Mouse (Mus musculus) brain, embryonic 14.5 days (tissue): ENCODE measurements around the gene Runx2. TPM values are rescaled to one million over a fixed set of nuclear protein-coding genes. Genes with fewer than 3 reads are reported as not detected.

ENCODE experiments used
- DNase-seq: peaks from one replicate; pipeline ENCODE4 v3.0.0-alpha.2; 2011; ENCODE audit warnings: low read depth
- CTCF ChIP-seq: fragments of 200-500 bp; IDR thresholded peaks from 2 replicates; pipeline ENCODE4 v1.5.1; 2012; ENCODE audit warnings: inconsistent platforms, mild to moderate bottlenecking, moderate library complexity, borderline replicate concordance; ENCODE audit not compliant: insufficient read depth, insufficient read length; ENCODE audit errors: extremely low read depth
- POLR2A ChIP-seq: fragments of 200-500 bp; IDR thresholded peaks from 2 replicates; pipeline ENCODE4 v1.6.1; 2012; ENCODE audit warnings: mild to moderate bottlenecking, inconsistent platforms, borderline replicate concordance; ENCODE audit not compliant: poor library complexity, insufficient read depth, insufficient read length, severe bottlenecking; ENCODE audit errors: extremely low read depth
- polyA plus RNA-seq: library from polyadenylated mRNA; depleted of rRNA; stranded (reverse); fragments of >200 nt; gene quantifications from 2 replicates; pipeline ENCODE4 v1.2.3, GENCODE M21; 2012

The Runx2 gene
- polyA plus RNA-seq, 1 experiment: 2.6 TPM

DNA sequence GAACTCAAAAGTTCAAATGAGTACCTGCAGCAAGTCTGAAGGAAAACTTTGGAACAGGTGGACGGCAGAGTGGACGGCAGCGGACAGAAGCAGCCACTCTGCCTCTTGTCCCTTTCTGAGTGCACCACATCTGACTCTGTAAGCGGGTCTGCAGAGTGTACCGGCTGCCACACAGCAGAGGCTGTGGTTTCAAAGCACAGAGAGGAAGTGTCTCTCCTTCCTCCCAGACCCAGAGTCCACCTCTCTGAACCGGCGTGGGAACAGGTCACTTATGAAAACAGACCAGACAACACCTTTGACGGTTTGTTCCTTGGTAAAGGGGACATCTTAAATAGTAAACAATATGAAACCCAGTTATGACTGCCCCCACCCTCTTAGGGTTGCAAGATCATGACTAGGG, 207.2 kb downstream of the Runx2 start:
- no peak for DNase-seq
- TF ChIP-seq POLR2A: no peak
- TF ChIP-seq CTCF: no peak

DNA sequence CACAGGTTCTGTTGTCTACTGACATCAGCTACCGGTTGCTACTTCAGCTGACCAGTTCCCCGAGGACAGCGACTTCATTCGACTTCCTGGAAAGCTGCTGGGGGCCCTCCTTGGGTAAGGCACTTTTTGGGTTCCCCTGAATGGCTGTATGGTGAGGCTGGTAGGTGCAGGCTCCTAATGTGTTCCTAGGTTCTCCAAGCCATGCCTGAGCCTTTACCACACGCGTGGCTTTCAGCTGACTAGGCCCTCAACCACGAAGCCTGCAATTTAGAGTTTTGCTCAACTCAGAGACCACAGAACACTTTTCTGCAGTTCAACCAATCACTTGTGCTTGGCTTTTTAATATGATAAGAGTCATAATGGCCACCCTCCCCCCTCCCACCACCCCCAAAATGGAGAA, 208.4 kb downstream of the Runx2 start:
- no peak for DNase-seq
- TF ChIP-seq CTCF: no peak
- TF ChIP-seq POLR2A: no peak

DNA sequence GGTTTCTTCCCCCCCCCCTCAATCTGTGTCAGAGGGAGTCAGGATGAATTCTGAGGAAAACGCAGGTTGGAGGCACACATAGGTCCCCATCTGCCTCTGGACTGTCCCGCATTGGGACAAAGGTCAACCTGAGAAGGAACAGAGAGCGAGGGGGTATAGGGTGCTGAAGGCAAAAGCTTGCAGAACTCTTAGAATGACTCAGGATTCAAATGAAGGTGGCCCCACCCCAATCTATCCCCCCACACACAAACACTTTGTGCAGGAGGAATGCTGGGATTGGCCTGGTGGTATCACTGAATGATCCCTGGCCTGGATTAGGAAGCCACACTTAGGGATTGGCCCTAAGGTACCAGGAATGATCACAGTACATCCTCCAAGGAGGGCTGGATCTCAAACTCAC, 208.8 kb downstream of the Runx2 start:
- TF ChIP-seq CTCF: no peak
- no peak for TF ChIP-seq POLR2A
- no peak for DNase-seq

DNA sequence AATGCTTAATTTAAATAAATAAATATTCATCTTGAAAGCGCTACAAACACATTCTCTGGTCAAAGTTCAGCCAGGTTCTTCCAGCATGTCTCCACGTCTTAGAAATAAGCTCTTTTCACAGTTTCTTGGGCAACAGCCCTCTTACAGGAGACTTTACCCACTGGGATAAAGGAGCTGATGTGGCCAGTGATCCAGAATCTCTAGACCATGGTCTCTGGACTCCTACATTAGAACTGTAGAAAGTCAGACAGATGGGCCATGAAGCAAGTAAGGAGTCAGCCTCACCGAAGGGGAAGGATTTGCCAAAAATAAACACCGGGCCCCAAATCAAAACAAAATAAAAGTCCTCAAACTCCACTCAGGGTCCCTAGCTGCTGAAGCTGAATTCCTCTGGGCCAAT, 211.4 kb downstream of the Runx2 start:
- TF ChIP-seq POLR2A: no peak

DNA sequence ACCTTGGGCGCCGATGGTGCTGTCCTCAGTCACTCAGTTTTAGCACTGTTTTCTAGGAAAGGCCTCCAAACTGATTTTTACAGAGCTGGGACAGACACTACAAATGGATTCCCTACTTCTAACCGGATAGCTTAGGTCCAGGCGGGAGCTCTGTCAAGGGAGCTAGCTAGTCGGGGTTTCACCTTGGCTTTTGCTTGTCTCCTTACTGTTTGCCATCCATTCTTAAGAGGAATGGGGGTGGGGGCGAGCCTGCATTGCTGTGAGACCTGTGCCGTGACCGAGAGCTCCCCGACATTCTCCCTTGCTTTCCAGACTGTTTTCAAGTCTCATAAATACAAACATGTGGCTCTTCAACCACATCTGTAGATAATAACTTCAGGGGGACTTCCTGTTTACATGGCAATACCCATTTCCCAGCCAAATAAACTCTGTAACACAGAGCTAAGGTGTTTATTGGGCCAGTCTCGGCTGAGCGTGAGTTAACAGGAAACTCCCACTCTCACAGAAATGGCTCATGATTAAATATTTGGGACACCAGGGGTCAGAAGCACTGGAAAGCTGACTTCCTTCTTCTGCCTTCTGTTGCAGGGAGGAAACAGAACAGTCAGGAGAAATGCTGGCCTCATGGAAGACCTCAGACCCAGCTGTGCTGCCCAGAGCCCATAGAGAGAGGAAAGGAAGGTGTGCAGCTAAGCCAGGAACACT, 213.1 kb downstream of the Runx2 start:
- TF ChIP-seq POLR2A: no peak
- no peak for TF ChIP-seq CTCF
- no peak for DNase-seq

More for the DNA sequence above, 211.4 kb downstream of the Runx2 start:
- no peak for DNase-seq

DNA sequence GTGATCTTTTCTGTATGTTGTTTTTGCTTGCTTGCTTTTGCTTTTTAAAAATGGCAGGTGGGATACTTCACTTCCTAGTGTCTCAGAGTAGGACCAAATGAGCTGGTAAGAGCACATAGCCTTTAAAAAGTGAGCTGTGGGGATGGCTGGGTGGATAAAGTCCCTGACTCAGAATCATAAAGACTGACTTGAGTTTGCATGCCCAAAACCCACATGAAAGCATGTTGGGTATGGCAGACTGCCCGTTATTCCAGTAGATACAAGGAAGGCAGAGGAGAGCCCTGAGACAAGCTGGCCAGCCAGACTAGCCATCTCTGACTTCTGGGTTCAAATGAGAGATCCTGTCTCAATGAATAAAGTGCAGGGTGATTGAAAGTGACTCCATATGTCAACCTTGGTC, 214.7 kb downstream of the Runx2 start:
- DNase-seq: no peak
- no peak for TF ChIP-seq POLR2A
- no peak for TF ChIP-seq CTCF

DNA sequence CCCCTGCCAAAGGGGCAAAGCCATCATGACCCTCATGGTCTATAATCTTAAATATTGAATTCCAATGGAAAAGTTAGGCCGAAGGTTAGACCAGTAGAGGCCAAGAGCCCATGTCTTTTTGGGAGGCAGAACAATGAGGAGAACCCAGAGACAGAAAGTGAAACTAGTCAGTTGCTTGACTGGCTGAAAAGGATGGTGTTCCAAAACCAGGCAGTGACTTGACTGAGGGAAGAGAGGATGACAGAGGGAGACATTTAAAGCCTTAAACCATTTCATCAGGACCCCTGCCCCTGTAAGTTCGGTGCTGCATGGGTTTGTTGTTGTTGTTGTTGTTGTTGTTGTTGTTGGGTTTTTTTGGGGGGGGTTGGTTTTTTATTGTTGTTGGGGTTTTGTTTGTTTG, 215.5 kb downstream of the Runx2 start:
- DNase-seq: no peak
- TF ChIP-seq CTCF (no peak), POLR2A (no peak)

DNA sequence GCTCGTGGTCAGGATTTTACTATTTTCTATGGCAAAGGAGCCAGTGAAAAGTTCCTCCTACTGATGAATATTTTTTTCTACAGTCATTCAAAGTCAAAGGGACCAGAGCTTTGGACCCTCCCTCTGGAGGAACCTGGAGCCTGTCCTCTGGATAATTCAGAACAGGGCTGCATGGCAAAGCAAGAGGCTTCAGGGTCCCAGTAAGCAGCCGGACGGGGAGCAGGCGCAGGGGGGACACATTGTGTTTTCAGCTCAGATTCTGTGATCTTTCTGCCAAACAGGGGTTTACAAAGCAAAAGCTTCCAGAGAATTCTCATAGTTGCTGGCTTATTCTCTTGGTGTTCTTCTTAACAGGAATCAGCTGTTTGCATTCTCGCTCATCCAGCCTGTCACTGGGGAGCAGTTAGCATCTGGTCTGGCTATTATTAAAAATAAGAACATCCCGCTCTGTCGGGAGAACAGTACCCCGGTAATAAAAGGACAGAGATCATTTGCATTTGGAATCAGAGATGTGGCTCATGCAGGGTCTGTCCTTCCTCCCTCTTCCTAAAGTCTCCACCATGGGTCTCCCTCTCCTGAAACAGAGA, 216.6 kb downstream of the Runx2 start:
- TF ChIP-seq POLR2A (no peak), CTCF (no peak)
- DNase-seq: peak; percentile 32

DNA sequence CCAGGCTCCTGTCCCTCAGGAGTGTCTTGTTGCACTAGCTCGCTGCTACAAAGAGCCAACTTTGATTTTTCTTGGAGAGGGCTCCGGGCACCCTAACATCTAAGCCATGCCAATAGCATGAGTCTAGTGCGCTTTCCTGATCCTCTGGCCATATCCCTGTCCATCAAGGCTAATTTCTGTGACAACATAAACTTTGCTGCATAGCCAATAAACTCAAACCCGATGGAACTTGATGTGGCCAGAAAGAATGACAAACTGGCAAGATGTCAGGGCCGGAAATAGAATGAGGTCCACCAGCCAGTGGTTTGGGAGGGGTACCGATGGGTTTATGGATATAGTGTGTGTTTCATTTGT, 221.9 kb downstream of the Runx2 start:
- no peak for DNase-seq
- TF ChIP-seq CTCF: no peak
- no peak for TF ChIP-seq POLR2A

DNA sequence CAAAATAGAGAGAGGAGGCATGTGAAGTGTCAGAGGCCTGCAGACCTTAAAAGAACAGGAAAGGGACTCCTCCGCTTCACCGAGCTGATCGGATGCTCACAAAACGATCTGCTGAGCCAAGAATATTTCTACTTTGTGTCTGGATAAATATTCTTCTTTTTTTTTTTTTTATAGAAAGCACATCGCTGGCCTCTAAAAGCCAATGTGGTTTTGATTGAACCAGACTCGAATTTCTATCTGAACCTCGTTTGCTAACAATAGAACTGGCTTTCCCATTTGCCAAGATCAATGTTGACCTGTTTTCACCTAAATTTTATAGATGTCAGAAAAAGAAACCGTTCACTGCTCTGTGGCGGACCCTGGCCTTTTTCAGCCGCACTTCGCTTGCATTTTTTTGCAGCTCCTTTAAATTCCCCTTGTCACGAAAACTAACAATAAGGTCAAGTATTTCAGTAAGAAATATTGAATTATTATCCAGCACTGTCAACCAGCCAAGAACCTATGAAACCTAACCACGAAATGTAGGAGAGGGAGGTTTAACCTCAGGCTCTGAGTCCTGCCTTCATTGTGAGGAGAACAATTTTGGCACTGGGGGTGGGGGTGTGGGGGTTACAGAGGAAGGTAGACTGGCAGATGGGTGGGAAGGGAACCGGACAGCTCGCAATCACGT, 222.4 kb downstream of the Runx2 start:
- no peak for DNase-seq
- TF ChIP-seq CTCF (no peak), POLR2A (no peak)

DNA sequence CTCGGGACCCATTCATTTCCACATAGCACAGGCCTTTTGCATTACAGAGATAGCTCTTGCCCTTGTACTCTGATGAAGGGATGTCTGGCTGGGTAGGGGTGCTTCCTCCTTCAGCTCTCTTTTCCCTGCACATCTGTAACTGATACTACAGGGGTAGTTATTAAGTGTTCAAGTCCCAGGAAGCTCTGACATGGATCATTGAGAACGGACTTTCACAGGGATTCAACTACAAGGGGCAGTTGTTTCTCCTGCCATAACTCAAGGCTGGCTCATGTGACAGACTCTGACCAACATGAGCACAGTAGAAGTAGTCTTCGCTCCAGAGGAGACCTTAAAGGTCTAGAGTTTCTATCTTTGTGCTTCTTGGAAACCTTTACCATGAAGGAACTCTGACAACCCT, 226.1 kb downstream of the Runx2 start:
- no peak for DNase-seq
- TF ChIP-seq POLR2A: no peak
- no peak for TF ChIP-seq CTCF

DNA sequence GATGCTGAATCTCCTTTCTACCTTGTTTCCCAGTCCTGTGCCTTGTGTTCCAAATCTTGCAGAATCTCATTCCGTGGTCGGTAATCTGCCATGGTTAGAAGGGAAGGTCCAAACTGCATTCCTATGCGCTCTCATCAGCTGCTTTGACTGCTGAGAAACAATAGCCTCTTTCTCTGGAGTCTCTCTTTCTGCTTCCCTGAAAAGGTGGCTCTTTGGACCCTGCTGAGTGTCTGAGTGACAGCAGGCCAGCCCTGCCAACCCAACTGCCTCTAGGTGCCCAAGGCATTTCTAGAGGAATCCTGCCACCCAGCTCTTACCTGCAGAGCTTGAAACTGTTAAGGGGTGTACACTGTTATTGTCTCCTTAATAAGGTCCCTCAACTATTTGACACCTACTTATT, 226.6 kb downstream of the Runx2 start:
- peak; percentile 67 for DNase-seq
- TF ChIP-seq POLR2A (no peak), CTCF (no peak)

DNA sequence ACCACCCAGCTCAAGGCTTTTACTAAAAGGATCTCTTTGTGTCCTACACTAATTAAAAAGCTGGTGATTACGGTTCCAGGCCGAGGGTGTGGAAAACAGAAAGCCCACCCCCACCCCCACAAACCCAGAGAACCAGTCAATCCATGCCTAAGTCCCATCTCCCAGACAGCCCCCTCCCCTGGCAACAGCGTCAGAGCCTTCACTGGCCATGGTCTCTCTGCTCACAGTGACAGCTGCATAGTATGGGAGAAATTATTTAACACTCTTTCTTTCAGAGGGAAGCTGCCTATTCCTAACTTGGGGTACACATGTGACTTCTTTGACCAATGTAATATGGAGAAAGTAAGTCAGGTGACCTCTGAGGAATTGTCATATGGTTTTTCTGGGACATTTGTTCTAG, 228.4 kb downstream of the Runx2 start:
- TF ChIP-seq POLR2A: no peak
- no peak for TF ChIP-seq CTCF
- DNase-seq: peak; percentile 14

DNA sequence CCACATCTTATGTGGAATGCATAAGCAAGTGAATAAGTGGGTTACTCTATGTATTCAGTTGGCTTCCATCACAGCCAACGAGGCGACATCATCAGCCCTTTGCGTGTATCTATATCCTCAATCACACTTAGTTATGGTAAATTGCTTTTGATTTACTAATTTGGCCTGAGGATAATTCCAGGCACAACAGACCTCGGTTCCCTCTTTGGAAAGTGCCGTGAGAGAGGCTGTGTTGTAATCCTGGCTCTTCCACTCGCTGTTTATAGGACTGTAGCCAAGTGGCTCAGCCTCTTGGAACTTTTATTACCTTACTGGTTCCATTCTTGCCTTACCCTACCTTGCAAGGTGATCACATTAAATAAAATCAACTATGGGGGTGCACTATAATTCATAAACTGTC, 229.8 kb downstream of the Runx2 start:
- no peak for TF ChIP-seq CTCF
- TF ChIP-seq POLR2A: no peak
- DNase-seq: no peak
